Mouse (Mus musculus) embryonic facial prominence, embryonic 15.5 days (tissue): ENCODE data around the gene Gm10277. TPM values are rescaled to one million over a fixed set of nuclear protein-coding genes. Genes with fewer than 3 reads are reported as not detected.

Source experiments
- ATAC-seq: fragments of 200-750 bp; cut with Nextera tagmentation; 2 replicates; pipeline ENCODE4 v1.8.0; 2017; ENCODE audit warnings: low read depth, moderate TSS enrichment; ENCODE audit not compliant: insufficient number of reproducible peaks, low FRiP score, low TSS enrichment
- H3K27ac ChIP-seq: fragments of 300-500 bp; sonication (generic); replicated peaks from 2 replicates; pipeline ENCODE4 v1.5.1; 2015; ENCODE audit warnings: mild to moderate bottlenecking, inconsistent platforms
- H3K27me3 ChIP-seq: fragments of 300-500 bp; sonication (generic); 2 replicates; pipeline ENCODE4 v1.6.1; 2015; ENCODE audit warnings: inconsistent platforms
- H3K36me3 ChIP-seq: fragments of 300-500 bp; sonication (generic); 2 replicates; pipeline ENCODE4 v1.6.1; 2015; ENCODE audit warnings: mild to moderate bottlenecking, inconsistent platforms
- H3K4me1 ChIP-seq: fragments of 300-500 bp; sonication (generic); 2 replicates; pipeline ENCODE4 v1.6.1; 2015; ENCODE audit warnings: inconsistent platforms
- H3K4me2 ChIP-seq: fragments of 300-500 bp; sonication (generic); replicated peaks from 2 replicates; pipeline ENCODE4 v1.6.1; 2015; ENCODE audit warnings: mild to moderate bottlenecking, inconsistent platforms
- H3K4me3 ChIP-seq: fragments of 300-500 bp; sonication (generic); replicated peaks from 2 replicates; pipeline ENCODE4 v1.5.1; 2015; ENCODE audit warnings: mild to moderate bottlenecking, inconsistent platforms
- H3K9ac ChIP-seq: fragments of 300-500 bp; sonication (generic); 2 replicates; pipeline ENCODE4 v1.6.1; 2015; ENCODE audit warnings: inconsistent platforms
- H3K9me3 ChIP-seq: fragments of 300-500 bp; sonication (generic); replicated peaks from 2 replicates; pipeline ENCODE4 v1.6.1; 2016; ENCODE audit warnings: inconsistent platforms
- WGBS: fragments of 180-500 bp; shearing (Covaris S2); methylation state at CpG from one replicate; pipeline ENCODE4 v1.1.7; 2015; 5-methylcytosine and 5-hydroxymethylcytosine counted together
- polyA plus RNA-seq: library from polyadenylated mRNA; unstranded; fragments of >200 nt; fragmentation: Nextera tagmentation; extraction: Ambion mirVana; gene quantifications from 2 replicates; pipeline ENCODE4 v1.2.1, GENCODE M21; 2015

Gm10277 gene
- polyA plus RNA-seq, 1 experiment from 2014 or later = 1.4 TPM

- H3K9ac ChIP-seq = no peak overlapping the region
- WGBS = 82% methylated on average over 4 of the region's 4 CpGs
- no peaks in the 10 kb centered on the region for H3K27me3 ChIP-seq
- no peaks in the 10 kb centered on the region for H3K36me3 ChIP-seq
- no peak for ATAC-seq
- H3K4me2 ChIP-seq = no peak overlapping the region
- H3K4me3 ChIP-seq = no peak overlapping the region
- no peaks in the 10 kb centered on the region for H3K9me3 ChIP-seq
- H3K27ac ChIP-seq = no peak overlapping the region
- peaks cover 24% of the 10 kb centered on the region for H3K4me1 ChIP-seq
These were observed 18.1 kb downstream of the Gm10277 start for GRCm38 (mm10) chr11:77769496-77769895.

GRCm38 (mm10) chr11:77766351-77767001, 21.1 kb downstream of the Gm10277 start:
- Histone ChIP-seq H3K9ac (peak overlapping the region; percentile 26; the same call in 1 of the 2 replicates), H3K4me2 (peak overlapping the region; percentile 62), H3K4me3 (peak overlapping the region; percentile 35), H3K9me3 (no peaks in the 10 kb centered on the region), H3K36me3 (no peaks in the 10 kb centered on the region), H3K4me1 (peaks cover 36% of the 10 kb centered on the region), H3K27me3 (no peaks in the 10 kb centered on the region), H3K27ac (peak overlapping the region; percentile 39; the same call in 1 of the 2 replicates)
- ATAC-seq = 0 out of 2 replicates have a peak, but pooled peaks have one; percentile 40
- whole genome bisulfite sequencing = 5% methylated on average over 35 of the region's 35 CpGs

GRCm38 (mm10) chr11:77765459-77765777, 22.1 kb downstream of the Gm10277 start:
- no peak overlapping the region for H3K9ac ChIP-seq
- H3K27me3 ChIP-seq = no peaks in the 10 kb centered on the region; the same call in 1 of the 2 replicates
- H3K4me3 ChIP-seq = no peak overlapping the region
- no peaks in the 10 kb centered on the region for H3K36me3 ChIP-seq
- H3K4me2 ChIP-seq = no peak overlapping the region
- ATAC-seq = no peak
- H3K9me3 ChIP-seq = no peaks in the 10 kb centered on the region
- peaks cover 36% of the 10 kb centered on the region for H3K4me1 ChIP-seq
- no peak overlapping the region for H3K27ac ChIP-seq
- WGBS = 46% methylated on average over 4 of the region's 4 CpGs

GRCm38 (mm10) chr11:77764694-77765458, 22.7 kb downstream of the Gm10277 start:
- Histone ChIP-seq H3K27ac (no peak overlapping the region), H3K36me3 (no peaks in the 10 kb centered on the region), H3K4me1 (peaks cover 36% of the 10 kb centered on the region), H3K4me2 (peak overlapping the region; percentile 88), H3K4me3 (peak overlapping the region; percentile 89; the same call in 1 of the 2 replicates), H3K9me3 (no peaks in the 10 kb centered on the region), H3K9ac (no peak overlapping the region), H3K27me3 (no peaks in the 10 kb centered on the region; the same call in 1 of the 2 replicates)
- WGBS = 55% methylated on average over 9 of the region's 9 CpGs
- no peak for ATAC-seq

GRCm38 (mm10) chr11:77763673-77764340, 23.7 kb downstream of the Gm10277 start:
- Histone ChIP-seq H3K36me3 (no peaks in the 10 kb centered on the region), H3K27ac (peak overlapping the region; percentile 87), H3K4me3 (peak overlapping the region; percentile 89), H3K9ac (peak overlapping the region; percentile 94), H3K27me3 (no peaks in the 10 kb centered on the region; the same call in 1 of the 2 replicates), H3K4me2 (peak overlapping the region; percentile 88), H3K9me3 (no peaks in the 10 kb centered on the region), H3K4me1 (peaks cover 36% of the 10 kb centered on the region)
- WGBS = 5% methylated on average over 26 of the region's 26 CpGs
- peak; percentile 47 for ATAC-seq

- 2% methylated on average over 77 of the region's 79 CpGs for WGBS
- Histone ChIP-seq H3K36me3 (no peaks in the 10 kb centered on the region), H3K9me3 (no peaks in the 10 kb centered on the region), H3K27me3 (no peaks in the 10 kb centered on the region; the same call in 1 of the 2 replicates), H3K27ac (peak within 1 kb of the TSS; percentile 87), H3K4me3 (peak within 1 kb of the TSS; percentile 89), H3K4me1 (peaks cover 36% of the 10 kb centered on the region), H3K4me2 (peak within 1 kb of the TSS; percentile 88), H3K9ac (peak within 1 kb of the TSS; percentile 94)
- peak; percentile 78 for ATAC-seq
These were observed 24.5 kb downstream of the Gm10277 start, which contains the start of gene Myo18a for GRCm38 (mm10) chr11:77762783-77763672. Gene Myo18a, plus strand, starts transcription at chr11:77763246.

GRCm38 (mm10) chr11:77760031-77760430, 27.5 kb downstream of the Gm10277 start:
- Histone ChIP-seq H3K4me3 (no peak overlapping the region), H3K27ac (no peak overlapping the region), H3K27me3 (no peaks in the 10 kb centered on the region; the same call in 1 of the 2 replicates), H3K36me3 (no peaks in the 10 kb centered on the region), H3K4me2 (no peak overlapping the region), H3K9me3 (no peaks in the 10 kb centered on the region), H3K4me1 (peaks cover 17% of the 10 kb centered on the region), H3K9ac (no peak overlapping the region)
- ATAC-seq = no peak
- WGBS = 80% methylated on average over 4 of the region's 4 CpGs

- H3K9me3 ChIP-seq = no peaks in the 10 kb centered on the region
- no peak overlapping the region for H3K9ac ChIP-seq
- H3K27me3 ChIP-seq = no peaks in the 10 kb centered on the region
- H3K36me3 ChIP-seq = no peaks in the 10 kb centered on the region
- H3K4me2 ChIP-seq = no peak overlapping the region
- ATAC-seq = no peak
- H3K4me3 ChIP-seq = no peak overlapping the region
- WGBS = 63% methylated on average over 3 of the region's 3 CpGs
- H3K27ac ChIP-seq = no peak overlapping the region
- H3K4me1 ChIP-seq = no peaks in the 10 kb centered on the region
These were observed 34.1 kb downstream of the Gm10277 start for GRCm38 (mm10) chr11:77753469-77753868.

GRCm38 (mm10) chr11:77752525-77752924, 35.0 kb downstream of the Gm10277 start:
- 71% methylated on average over 5 of the region's 5 CpGs for WGBS
- H3K27me3 ChIP-seq = no peaks in the 10 kb centered on the region
- H3K27ac ChIP-seq = no peak overlapping the region
- H3K36me3 ChIP-seq = no peaks in the 10 kb centered on the region
- H3K4me1 ChIP-seq = no peaks in the 10 kb centered on the region
- H3K9ac ChIP-seq = no peak overlapping the region
- H3K4me3 ChIP-seq = no peak overlapping the region
- no peak for ATAC-seq
- no peaks in the 10 kb centered on the region for H3K9me3 ChIP-seq
- no peak overlapping the region for H3K4me2 ChIP-seq

- no peaks in the 10 kb centered on the region for H3K27me3 ChIP-seq
- WGBS = 78% methylated on average over 5 of the region's 5 CpGs
- no peaks in the 10 kb centered on the region for H3K36me3 ChIP-seq
- no peak overlapping the region for H3K27ac ChIP-seq
- ATAC-seq = no peak
- no peaks in the 10 kb centered on the region for H3K4me1 ChIP-seq
- H3K4me2 ChIP-seq = no peak overlapping the region
- no peak overlapping the region for H3K4me3 ChIP-seq
- H3K9ac ChIP-seq = no peak overlapping the region
- no peaks in the 10 kb centered on the region for H3K9me3 ChIP-seq
These were observed 38.6 kb downstream of the Gm10277 start for GRCm38 (mm10) chr11:77748996-77749395.
